22 mouse cellular contexts compared by ENCODE assay signal in the genomic region with DNA sequence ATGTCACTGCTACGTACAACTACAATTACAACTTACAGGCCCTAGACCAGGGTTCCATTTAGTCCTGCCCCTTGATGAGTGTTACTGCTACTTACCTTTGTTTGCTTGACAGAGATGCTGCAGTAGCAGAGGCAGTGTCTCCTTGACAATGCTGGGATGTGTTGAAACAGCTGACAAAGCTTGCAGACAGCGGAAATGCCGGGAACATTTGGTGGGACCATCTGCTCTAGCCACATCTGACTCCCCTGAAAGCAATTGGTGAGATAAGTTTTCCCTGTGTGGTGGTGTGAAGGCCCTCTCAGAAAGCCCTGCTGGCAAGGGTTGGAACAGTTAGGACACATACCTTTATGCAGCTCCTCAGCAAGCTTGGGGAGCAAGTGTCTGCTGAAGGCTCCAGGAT. TPM values are rescaled to one million over a fixed set of nuclear protein-coding genes. Genes with fewer than 3 reads are reported as not detected.
DNase-seq lines count a peak whose midpoint lies in the region; ATAC-seq lines count a peak whose summit lies in the region.
"Had no signal": no experiment of that assay in that cellular context is flagged by ENCODE, and none has a peak within 500 bp of the region (broad histone marks: within the 10 kb centered on the region; RNA-seq: fewer than 3 reads in every experiment).

No protein-coding gene starts in this region.

- H3K9me3 ChIP-seq in embryonic facial prominence, embryonic 14.5 days (ENCODE audit: control insufficient read depth, low read length), result no peaks in the 10 kb centered on the region
- no peaks in the 10 kb centered on the region for H3K9me3 ChIP-seq in embryonic facial prominence, embryonic 10.5 days
- H3K9me3 ChIP-seq: embryonic facial prominence, embryonic 15.5 days; forebrain, embryonic 15.5 days; G1E; heart, embryonic 10.5 days; hindbrain, embryonic 12.5 days had no signal

- 0 out of 2 replicates have a peak, but pooled peaks have one; percentile 18 for ATAC-seq in embryonic facial prominence, embryonic 14.5 days (ENCODE audit: low read depth)
- no peak for ATAC-seq in inflammation-experienced regulatory T-cells, adult 6 months
- ATAC-seq in erythroblast, adult 5-6 weeks (replicated peaks; ENCODE audit: low FRiP score, poor library complexity, severe bottlenecking), result no peak
- ATAC-seq: CD4-positive, CD25-positive, alpha-beta regulatory T cell, adult 4 months; forebrain, embryonic 15.5 days had no signal

- H3K4me3 ChIP-seq in embryonic facial prominence, embryonic 14.5 days (ENCODE audit: low read depth, low read length), result no peak overlapping the region
- no peak overlapping the region for H3K4me3 ChIP-seq in embryonic facial prominence, embryonic 10.5 days
- H3K4me3 ChIP-seq: embryonic facial prominence, embryonic 15.5 days; forebrain, embryonic 15.5 days; heart, embryonic 10.5 days; hindbrain, embryonic 12.5 days had no signal

- H3K4me2 ChIP-seq in embryonic facial prominence, embryonic 14.5 days (ENCODE audit: low read depth, low read length), result no peak overlapping the region
- H3K4me2 ChIP-seq: embryonic facial prominence, embryonic 15.5 days; forebrain, embryonic 15.5 days; hindbrain, embryonic 12.5 days had no signal

- no peaks in the 10 kb centered on the region for H3K27me3 ChIP-seq in embryonic facial prominence, embryonic 14.5 days (replicated peaks; ENCODE audit: control insufficient read depth, insufficient read depth, low read length)
- H3K27me3 ChIP-seq in embryonic facial prominence, embryonic 10.5 days (replicated peaks; ENCODE audit: low read depth, poor library complexity, severe bottlenecking), result no peaks in the 10 kb centered on the region
- H3K27me3 ChIP-seq: embryonic facial prominence, embryonic 15.5 days; forebrain, embryonic 15.5 days; hindbrain, embryonic 12.5 days had no signal

- H3K27ac ChIP-seq in embryonic facial prominence, embryonic 14.5 days (replicated peaks; ENCODE audit: low read depth, low read length), result no peak overlapping the region
- no peak overlapping the region for H3K27ac ChIP-seq in embryonic facial prominence, embryonic 10.5 days (replicated peaks)
- H3K27ac ChIP-seq: embryonic facial prominence, embryonic 15.5 days; forebrain, embryonic 15.5 days; heart, embryonic 10.5 days; hindbrain, embryonic 12.5 days had no signal

- WGBS in embryonic facial prominence, embryonic 14.5 days, result 89% methylated on average over 3 of the region's 3 CpGs
- 93% methylated on average over 3 of the region's 3 CpGs for WGBS in embryonic facial prominence, embryonic 10.5 days

- H3K4me1 ChIP-seq in embryonic facial prominence, embryonic 14.5 days (ENCODE audit: control insufficient read depth, insufficient read depth, low read length), result no peaks in the 10 kb centered on the region
- H3K4me1 ChIP-seq in embryonic facial prominence, embryonic 10.5 days, result no peaks in the 10 kb centered on the region
- H3K4me1 ChIP-seq: embryonic facial prominence, embryonic 15.5 days; forebrain, embryonic 15.5 days; heart, embryonic 10.5 days; hindbrain, embryonic 12.5 days had no signal

- H3K9ac ChIP-seq in embryonic facial prominence, embryonic 14.5 days (ENCODE audit: low read depth, low read length), result no peak overlapping the region
- H3K9ac ChIP-seq: embryonic facial prominence, embryonic 15.5 days; forebrain, embryonic 15.5 days; hindbrain, embryonic 12.5 days had no signal

- peaks cover 95% of the 10 kb centered on the region for H3K36me3 ChIP-seq in embryonic facial prominence, embryonic 14.5 days (ENCODE audit: control insufficient read depth, insufficient read depth, low read length)
- H3K36me3 ChIP-seq in embryonic facial prominence, embryonic 10.5 days (replicated peaks), result peaks cover 99% of the 10 kb centered on the region

- DNase-seq in embryonic facial prominence, embryonic 14.5 days (ENCODE audit: low spot score), result no peak
- no peak for DNase-seq in embryonic facial prominence, embryonic 10.5 days (ENCODE audit: low spot score)
- DNase-seq in layer of hippocampus, adult 8-10 months (ENCODE audit: low spot score in 2 of 2), result peak; percentile 34 to 55
- peak; percentile 24 to 47 for DNase-seq in layer of hippocampus, postnatal 14 days (ENCODE audit: low spot score in 2 of 2)
- no peak for DNase-seq in frontal cortex, postnatal 14 days (ENCODE audit: low spot score in 2 of 2)
- DNase-seq: adrenal gland, postnatal 10 days; B cell, adult 2 months; cerebellum, adult 11-12 months; cerebellum, adult 9-10 months; cerebellum, postnatal 36 days; gastrocnemius, postnatal 10 days; heart, adult 18-20 months; heart, postnatal 10 days; heart, postnatal 4 days had no signal

RNA-seq across cellular contexts. Expression of gene Zdhhc16, which starts 20.3 kb away (rescaled TPM):
- 69.1 and 72.4 TPM in 2 replicates for polyA plus RNA-seq in embryonic facial prominence, embryonic 14.5 days (2014; fragmentation: Nextera tagmentation; extraction: Ambion mirVana)
- 85.4 and 85.7 TPM in 2 replicates for polyA plus RNA-seq in embryonic facial prominence, embryonic 10.5 days (2016; fragmentation: Nextera tagmentation; extraction: Ambion mirVana)
- total RNA-seq in layer of hippocampus, adult 8-10 months (2022), result 10 to 100 TPM; 43.5 to 47.4 (median 44.0) TPM
- total RNA-seq in layer of hippocampus, postnatal 14 days (2021), result 10 to 100 TPM; 53.1 to 56.1 TPM
- 10 to 100 TPM; 38.4 to 48.4 (median 43.2) TPM for polyA plus RNA-seq in inflammation-experienced regulatory T-cells, adult 6 months (2017; shearing (Covaris generic))
- 20.2 and 22.6 TPM in 2 replicates for total RNA-seq in erythroblast, adult 5-6 weeks (2015; ENCODE audit: low replicate concordance)
- 6.4 and 19.0 TPM in 2 replicates for total RNA-seq in erythroblast, adult 5-6 weeks (2017; ENCODE audit: low replicate concordance)

RNA-seq across cellular contexts. Expression of gene Exosc1, which starts 20.4 kb away (rescaled TPM):
- polyA plus RNA-seq in embryonic facial prominence, embryonic 14.5 days (2014; fragmentation: Nextera tagmentation; extraction: Ambion mirVana), result 67.8 and 71.3 TPM in 2 replicates
- 94.3 and 96.8 TPM in 2 replicates for polyA plus RNA-seq in embryonic facial prominence, embryonic 10.5 days (2016; fragmentation: Nextera tagmentation; extraction: Ambion mirVana)
- total RNA-seq in layer of hippocampus, adult 8-10 months (2022), result 10 to 100 TPM; 25.5 to 34.9 (median 29.1) TPM
- 10 to 100 TPM; 26.1 to 26.7 TPM for total RNA-seq in layer of hippocampus, postnatal 14 days (2021)
- 10 to 100 TPM; 66.9 to 92.2 (median 92.1) TPM for polyA plus RNA-seq in inflammation-experienced regulatory T-cells, adult 6 months (2017; shearing (Covaris generic))
- 14.0 and 14.6 TPM in 2 replicates for total RNA-seq in erythroblast, adult 5-6 weeks (2015; ENCODE audit: low replicate concordance)
- 12.8 and 14.1 TPM in 2 replicates for total RNA-seq in erythroblast, adult 5-6 weeks (2017; ENCODE audit: low replicate concordance)

RNA-seq across cellular contexts. Expression of gene Mms19, which starts 27.4 kb away (rescaled TPM):
- 27.5 and 35.2 TPM in 2 replicates for polyA plus RNA-seq in embryonic facial prominence, embryonic 14.5 days (2014; fragmentation: Nextera tagmentation; extraction: Ambion mirVana)
- 43.1 and 45.0 TPM in 2 replicates for polyA plus RNA-seq in embryonic facial prominence, embryonic 10.5 days (2016; fragmentation: Nextera tagmentation; extraction: Ambion mirVana)
- 10 to 100 TPM; 30.8 to 60.2 (median 39.4) TPM for total RNA-seq in layer of hippocampus, adult 8-10 months (2022)
- 10 to 100 TPM; 29.2 to 37.6 TPM for total RNA-seq in layer of hippocampus, postnatal 14 days (2021)
- polyA plus RNA-seq in inflammation-experienced regulatory T-cells, adult 6 months (2017; shearing (Covaris generic)), result 10 to 100 TPM; 58.6 to 97.5 (median 79.2) TPM
- total RNA-seq in erythroblast, adult 5-6 weeks (2015; ENCODE audit: low replicate concordance), result 10.0 and 27.0 TPM in 2 replicates
- 3.5 and 13.9 TPM in 2 replicates for total RNA-seq in erythroblast, adult 5-6 weeks (2017; ENCODE audit: low replicate concordance)

RNA-seq across cellular contexts. Expression of gene Ubtd1, which starts 28.0 kb away (rescaled TPM):
- 18.7 and 20.8 TPM in 2 replicates for polyA plus RNA-seq in embryonic facial prominence, embryonic 14.5 days (2014; fragmentation: Nextera tagmentation; extraction: Ambion mirVana)
- polyA plus RNA-seq in embryonic facial prominence, embryonic 10.5 days (2016; fragmentation: Nextera tagmentation; extraction: Ambion mirVana), result 13.2 and 13.5 TPM in 2 replicates
- total RNA-seq in layer of hippocampus, adult 8-10 months (2022), result 10 to 100 TPM; 11.2 to 14.4 (median 13.2) TPM
- 10 to 100 TPM; 15.6 to 17.0 TPM for total RNA-seq in layer of hippocampus, postnatal 14 days (2021)
- 1 to 10 TPM; 1.1 to 4.7 (median 3.9) TPM for polyA plus RNA-seq in inflammation-experienced regulatory T-cells, adult 6 months (2017; shearing (Covaris generic))
- total RNA-seq in erythroblast, adult 5-6 weeks (2015; ENCODE audit: low replicate concordance), result 1.9 and 3.7 TPM in 2 replicates
- 2.4 and 3.7 TPM in 2 replicates for total RNA-seq in erythroblast, adult 5-6 weeks (2017; ENCODE audit: low replicate concordance)

RNA-seq across cellular contexts. Expression of gene Pgam1, which starts 41.9 kb away (rescaled TPM):
- 522 and 549 TPM in 2 replicates for polyA plus RNA-seq in embryonic facial prominence, embryonic 14.5 days (2014; fragmentation: Nextera tagmentation; extraction: Ambion mirVana)
- 1,003 and 1,124 TPM in 2 replicates for polyA plus RNA-seq in embryonic facial prominence, embryonic 10.5 days (2016; fragmentation: Nextera tagmentation; extraction: Ambion mirVana)
- total RNA-seq in layer of hippocampus, adult 8-10 months (2022), result 100 to 1,000 TPM; 520 to 573 (median 534) TPM
- 100 to 1,000 TPM; 569 to 570 TPM for total RNA-seq in layer of hippocampus, postnatal 14 days (2021)
- 10 to 100 TPM; 52.3 to 81.2 (median 59.2) TPM for polyA plus RNA-seq in inflammation-experienced regulatory T-cells, adult 6 months (2017; shearing (Covaris generic))
- total RNA-seq in erythroblast, adult 5-6 weeks (2015; ENCODE audit: low replicate concordance), result 154 and 190 TPM in 2 replicates
- total RNA-seq in erythroblast, adult 5-6 weeks (2017; ENCODE audit: low replicate concordance), result 58.1 and 69.4 TPM in 2 replicates

Comparison
In these comparisons a context has a peak if more than half of its experiments do, and no peak if none do; other contexts are left out.
1. DNase-seq: peak in layer of hippocampus, adult 8-10 months (2 of 2) and layer of hippocampus, postnatal 14 days (2 of 2); none in embryonic facial prominence, embryonic 14.5 days (single experiment), embryonic facial prominence, embryonic 10.5 days (single experiment) and frontal cortex, postnatal 14 days (0 of 2).